Mouse (Mus musculus) heart, postnatal 0 days (tissue): ENCODE measurements at regions not wholly inside any gene's neighbourhood (a gene's known extent, or its start where the extent isn't known, plus 50 kb on each side); places are given as distances from the start of the nearest gene placed in this dataset.

Experiments
- ATAC-seq: fragments of 200-750 bp; cut with Nextera tagmentation; 2 replicates; pipeline ENCODE4 v1.8.0; 2017; ENCODE audit warnings: low read depth, moderate number of reproducible peaks, moderate library complexity; ENCODE audit not compliant: insufficient read depth
- DNase-seq: peaks from one replicate; pipeline ENCODE4 v3.0.0-alpha.2; 2016; ENCODE audit warnings: low spot score
- H3K27ac ChIP-seq: fragments of 300-500 bp; sonication (generic); 2 replicates; pipeline ENCODE4 v1.5.1; 2014; ENCODE audit warnings: low read depth, mild to moderate bottlenecking
- H3K27me3 ChIP-seq: fragments of 300-500 bp; sonication (generic); 2 replicates; pipeline ENCODE4 v1.6.1; 2014; ENCODE audit warnings: low read length, mixed read lengths; ENCODE audit not compliant: control insufficient read depth, insufficient read depth
- H3K36me3 ChIP-seq: fragments of 300-500 bp; sonication (generic); replicated peaks from 2 replicates; pipeline ENCODE4 v1.6.1; 2014; ENCODE audit warnings: low read length, mixed read lengths; ENCODE audit not compliant: control insufficient read depth, insufficient read depth
- H3K4me1 ChIP-seq: fragments of 300-500 bp; sonication (generic); 2 replicates; pipeline ENCODE4 v1.6.1; 2014; ENCODE audit warnings: antibody characterized with exemption; ENCODE audit not compliant: control insufficient read depth, insufficient read depth
- H3K4me2 ChIP-seq: fragments of 300-500 bp; sonication (generic); 2 replicates; pipeline ENCODE4 v1.6.1; 2014; ENCODE audit warnings: low read depth, mild to moderate bottlenecking, low read length, moderate library complexity
- H3K4me3 ChIP-seq: fragments of 300-500 bp; sonication (generic); 2 replicates; pipeline ENCODE4 v1.5.1; 2014; ENCODE audit warnings: low read depth, low read length
- H3K9ac ChIP-seq: fragments of 300-500 bp; sonication (generic); replicated peaks from 2 replicates; pipeline ENCODE4 v1.6.1; 2014; ENCODE audit warnings: low read depth, low read length, mixed read lengths
- H3K9me3 ChIP-seq: fragments of 300-500 bp; sonication (generic); replicated peaks from 2 replicates; pipeline ENCODE4 v1.6.1; 2016; ENCODE audit warnings: low read length; ENCODE audit not compliant: control insufficient read depth
- CTCF ChIP-seq: IDR thresholded peaks from 2 replicates; pipeline ENCODE4 v1.5.1; 2016; ENCODE audit warnings: antibody characterized with exemption, control low read depth, low read depth
- EP300 ChIP-seq: IDR thresholded peaks from 2 replicates; pipeline ENCODE4 v1.6.1; 2016; ENCODE audit warnings: antibody characterized with exemption, low read depth
- WGBS: fragments of 180-500 bp; shearing (Covaris S2); extraction: QIAGEN DNeasy Blood & Tissue Kit; methylation state at CpG from one replicate; pipeline ENCODE4 v1.1.7; 2014; 5-methylcytosine and 5-hydroxymethylcytosine counted together

GRCm38 (mm10) chr4:150708572-150708984 lies 56.6 kb upstream of the Slc45a1 start:
- TF ChIP-seq EP300 (no peak), CTCF (peak; percentile 49)
- H3K36me3 ChIP-seq = no peaks in the 10 kb centered on the region
- ATAC-seq = no peak
- 83% methylated on average over 4 of the region's 4 CpGs for WGBS
- H3K4me3 ChIP-seq = no peak overlapping the region
- no peaks in the 10 kb centered on the region for H3K9me3 ChIP-seq
- DNase-seq = no peak
- H3K4me1 ChIP-seq = peaks cover 23% of the 10 kb centered on the region; the same call in 1 of the 2 replicates
- no peak overlapping the region for H3K9ac ChIP-seq
- no peaks in the 10 kb centered on the region for H3K27me3 ChIP-seq
- no peak overlapping the region for H3K4me2 ChIP-seq
- no peak overlapping the region for H3K27ac ChIP-seq

GRCm38 (mm10) chr4:150707725-150708571 lies 56.0 kb upstream of the Slc45a1 start:
- H3K4me3 ChIP-seq = no peak overlapping the region
- TF ChIP-seq EP300 = no peak
- TF ChIP-seq CTCF = no peak
- no peaks in the 10 kb centered on the region for H3K36me3 ChIP-seq
- no peaks in the 10 kb centered on the region for H3K27me3 ChIP-seq
- 58% methylated on average over 20 of the region's 20 CpGs for WGBS
- no peak overlapping the region for H3K9ac ChIP-seq
- ATAC-seq = 0 out of 2 replicates have a peak, but pooled peaks have one; percentile 7
- DNase-seq = no peak
- H3K4me1 ChIP-seq = peaks cover 23% of the 10 kb centered on the region; the same call in 1 of the 2 replicates
- no peak overlapping the region for H3K4me2 ChIP-seq
- no peaks in the 10 kb centered on the region for H3K9me3 ChIP-seq
- peak overlapping the region; percentile 69 for H3K27ac ChIP-seq

- peak; percentile 77 for DNase-seq
- Histone ChIP-seq H3K27me3 (no peaks in the 10 kb centered on the region), H3K36me3 (no peaks in the 10 kb centered on the region), H3K4me1 (peaks cover 23% of the 10 kb centered on the region; the same call in 1 of the 2 replicates), H3K27ac (peak overlapping the region; percentile 69), H3K9ac (0 out of 2 replicates have a peak overlapping the region, but pooled peaks have one; percentile 23), H3K9me3 (no peaks in the 10 kb centered on the region), H3K4me3 (no peak overlapping the region), H3K4me2 (no peak overlapping the region)
- ATAC-seq = peak; percentile 84
- TF ChIP-seq CTCF (no peak), EP300 (no peak)
- 43% methylated on average over 19 of the region's 19 CpGs for WGBS
Observed at GRCm38 (mm10) chr4:150706793-150707724, 55.1 kb upstream of the Slc45a1 start.

GRCm38 (mm10) chr4:150706291-150706690 lies 54.3 kb upstream of the Slc45a1 start:
- Histone ChIP-seq H3K9ac (no peak overlapping the region), H3K4me2 (no peak overlapping the region), H3K27me3 (no peaks in the 10 kb centered on the region), H3K9me3 (no peaks in the 10 kb centered on the region), H3K4me1 (peaks cover 23% of the 10 kb centered on the region; the same call in 1 of the 2 replicates), H3K36me3 (no peaks in the 10 kb centered on the region), H3K27ac (0 out of 2 replicates have a peak overlapping the region, but pooled peaks have one; percentile 69), H3K4me3 (no peak overlapping the region)
- TF ChIP-seq EP300 (no peak), CTCF (no peak)
- WGBS = 95% methylated on average over 7 of the region's 7 CpGs
- no peak for DNase-seq
- no peak for ATAC-seq

GRCm38 (mm10) chr4:150703266-150703665 lies 51.3 kb upstream of the Slc45a1 start:
- H3K9me3 ChIP-seq = no peaks in the 10 kb centered on the region
- ATAC-seq (no peak), DNase-seq (no peak)
- H3K36me3 ChIP-seq = no peaks in the 10 kb centered on the region
- no peaks in the 10 kb centered on the region for H3K27me3 ChIP-seq
- peaks cover 17% of the 10 kb centered on the region; the same call in 1 of the 2 replicates for H3K4me1 ChIP-seq
- no peak overlapping the region for H3K9ac ChIP-seq
- H3K27ac ChIP-seq = no peak overlapping the region
- no peak overlapping the region for H3K4me2 ChIP-seq
- H3K4me3 ChIP-seq = no peak overlapping the region
- 91% methylated on average over 5 of the region's 5 CpGs for WGBS
- TF ChIP-seq CTCF = no peak
- TF ChIP-seq EP300 = no peak
